Mouse (Mus musculus) MEL (cell line): ENCODE results near the gene Pde10a. TPM values are rescaled to one million over a fixed set of nuclear protein-coding genes. Genes with fewer than 3 reads are reported as not detected.

ENCODE experiments used
- DNase-seq: peaks from one replicate; pipeline ENCODE4 v3.0.0; 2011; ENCODE audit warnings: low read depth, low spot score
- H3K27ac ChIP-seq: 2 replicates; pipeline ENCODE4 v1.5.1; 2012; ENCODE audit warnings: low read depth, mild to moderate bottlenecking, control low read depth, low read length, moderate library complexity; ENCODE audit not compliant: control insufficient read depth
- H3K27me3 ChIP-seq, 2 experiments: fragments of 150-350 bp in 1 of 2; sonication (generic) in 1 of 2; 2 replicates each; pipeline ENCODE4 v1.6.1; 2012; ENCODE audit warnings: low read length in 2 of 2, mild to moderate bottlenecking in 2 of 2, improper control_type of control experiment in 1 of 2, moderate library complexity in 1 of 2; ENCODE audit not compliant: insufficient read depth in 2 of 2, control insufficient read depth in 1 of 2
- H3K36me3 ChIP-seq, 2 experiments: 2 replicates each; pipeline ENCODE4 v1.6.1; 2012 to 2014; ENCODE audit warnings: low read length in 2 of 2, improper control_type of control experiment in 1 of 2, inconsistent platforms in 1 of 2, mild to moderate bottlenecking in 1 of 2; ENCODE audit not compliant: insufficient read depth in 2 of 2, control insufficient read depth in 1 of 2
- H3K4me1 ChIP-seq, 2 experiments: fragments of 150-350 bp in 1 of 2; sonication (generic) in 1 of 2; 2 replicates each; pipeline ENCODE4 v1.6.1; 2012; ENCODE audit warnings: low read length in 2 of 2, improper control_type of control experiment in 1 of 2, mild to moderate bottlenecking in 1 of 2; ENCODE audit not compliant: insufficient read depth in 2 of 2, control insufficient read depth in 1 of 2
- H3K4me3 ChIP-seq, 2 experiments: fragments of 150-350 bp in 1 of 2; sonication (generic) in 1 of 2; 2 replicates each; pipeline ENCODE4 v1.5.1; 2012; ENCODE audit warnings: low read depth in 2 of 2, low read length in 2 of 2, mild to moderate bottlenecking in 2 of 2, moderate library complexity in 2 of 2, control low read depth in 1 of 2, improper control_type of control experiment in 1 of 2; ENCODE audit not compliant: control insufficient read depth in 1 of 2, insufficient read depth in 1 of 2
- H3K79me2 ChIP-seq: 2 replicates; pipeline ENCODE4 v1.6.1; 2012; ENCODE audit warnings: mild to moderate bottlenecking, low read length, moderate library complexity; ENCODE audit not compliant: control insufficient read depth, poor library complexity, insufficient read depth
- H3K9ac ChIP-seq: 2 replicates; pipeline ENCODE4 v1.6.1; 2012; ENCODE audit warnings: low read depth, mild to moderate bottlenecking, control low read depth, low read length, moderate library complexity; ENCODE audit not compliant: control insufficient read depth, poor library complexity, severe bottlenecking
- H3K9me3 ChIP-seq: fragments of 150-350 bp; sonication (generic); replicated peaks from 2 replicates; pipeline ENCODE4 v1.6.1; 2012; ENCODE audit warnings: mild to moderate bottlenecking, low read length, improper control_type of control experiment, moderate library complexity; ENCODE audit not compliant: insufficient read depth
- BHLHE40 ChIP-seq: IDR thresholded peaks from 2 replicates; pipeline ENCODE4 v1.6.1; 2012; ENCODE audit warnings: low read depth, mild to moderate bottlenecking, inconsistent platforms, low read length, improper control_type of control experiment, borderline replicate concordance
- EP300 ChIP-seq, 2 experiments: IDR thresholded peaks; 2 replicates each; pipeline ENCODE4 v1.6.1; 2011; ENCODE audit warnings: improper control_type of control experiment in 2 of 2, low read length in 2 of 2, low read depth in 1 of 2, mild to moderate bottlenecking in 1 of 2
- ETS1 ChIP-seq: IDR thresholded peaks from 2 replicates; pipeline ENCODE4 v1.6.1; 2012; ENCODE audit warnings: low read depth, mild to moderate bottlenecking, inconsistent platforms, low read length, improper control_type of control experiment, moderate library complexity
- GATA1 ChIP-seq: IDR thresholded peaks from 2 replicates; pipeline ENCODE4 v1.6.1; 2011; ENCODE audit warnings: low read depth, low read length, improper control_type of control experiment
- HCFC1 ChIP-seq: IDR thresholded peaks from 2 replicates; pipeline ENCODE4 v1.6.1; 2012; ENCODE audit warnings: low read depth, mild to moderate bottlenecking, inconsistent platforms, low read length, improper control_type of control experiment, moderate library complexity
- JUND ChIP-seq: IDR thresholded peaks from 2 replicates; pipeline ENCODE4 v1.6.1; 2011; ENCODE audit warnings: low read depth, mild to moderate bottlenecking, improper control_type of control experiment, low read length
- MAFK ChIP-seq: IDR thresholded peaks from 2 replicates; pipeline ENCODE4 v1.6.1; 2011; ENCODE audit warnings: low read depth, mild to moderate bottlenecking, low read length, improper control_type of control experiment, borderline replicate concordance
- MAX ChIP-seq: IDR thresholded peaks from 2 replicates; pipeline ENCODE4 v1.6.1; 2011; ENCODE audit warnings: low read length, improper control_type of control experiment
- MAZ ChIP-seq: IDR thresholded peaks from 2 replicates; pipeline ENCODE4 v1.6.1; 2012; ENCODE audit warnings: low read depth, mild to moderate bottlenecking, inconsistent platforms, low read length, improper control_type of control experiment
- MEF2A ChIP-seq: IDR thresholded peaks from 2 replicates; pipeline ENCODE4 v1.6.1; 2014; ENCODE audit warnings: low read depth, mild to moderate bottlenecking, inconsistent platforms, low read length, improper control_type of control experiment; ENCODE audit not compliant: poor library complexity, insufficient replicate concordance, severe bottlenecking; ENCODE audit errors: extremely low read depth
- MXI1 ChIP-seq: IDR thresholded peaks from 2 replicates; pipeline ENCODE4 v1.6.1; 2011; ENCODE audit warnings: mild to moderate bottlenecking, low read depth, low read length, improper control_type of control experiment
- POLR2A ChIP-seq, 2 experiments: IDR thresholded peaks; 2 replicates each; pipeline ENCODE4 v1.6.1; 2011 to 2012; ENCODE audit warnings: low read length in 2 of 2, mild to moderate bottlenecking in 2 of 2, control low read depth in 1 of 2, improper control_type of control experiment in 1 of 2, low read depth in 1 of 2, moderate library complexity in 1 of 2; ENCODE audit not compliant: control insufficient read depth in 1 of 2, insufficient read depth in 1 of 2, poor library complexity in 1 of 2
- POLR2AphosphoS2 ChIP-seq: IDR thresholded peaks from 2 replicates; pipeline ENCODE4 v1.6.1; 2011; ENCODE audit warnings: low read length, improper control_type of control experiment
- RAD21 ChIP-seq: IDR thresholded peaks from 2 replicates; pipeline ENCODE4 v1.6.1; 2011; ENCODE audit warnings: mild to moderate bottlenecking, low read depth, low read length, improper control_type of control experiment
- SIN3A ChIP-seq: IDR thresholded peaks from 2 replicates; pipeline ENCODE4 v1.6.1; 2012; ENCODE audit warnings: low read length, improper control_type of control experiment, inconsistent platforms
- SMC3 ChIP-seq: IDR thresholded peaks from 2 replicates; pipeline ENCODE4 v1.6.1; 2011; ENCODE audit warnings: low read depth, low read length, improper control_type of control experiment
- TBP ChIP-seq: IDR thresholded peaks from 2 replicates; pipeline ENCODE4 v1.8.0; 2011; ENCODE audit warnings: low read depth, low read length, improper control_type of control experiment
- TCF12 ChIP-seq: IDR thresholded peaks from 2 replicates; pipeline ENCODE4 v1.6.1; 2014; ENCODE audit warnings: low read depth, mild to moderate bottlenecking, inconsistent platforms, low read length, improper control_type of control experiment, moderate library complexity
- UBTF ChIP-seq: IDR thresholded peaks from 2 replicates; pipeline ENCODE4 v1.6.1; 2012; ENCODE audit warnings: low read depth, mild to moderate bottlenecking, inconsistent platforms, low read length, improper control_type of control experiment, moderate library complexity, borderline replicate concordance; ENCODE audit not compliant: insufficient read depth
- USF1 ChIP-seq: IDR thresholded peaks from 2 replicates; pipeline ENCODE4 v1.6.1; 2014; ENCODE audit warnings: low read depth, mild to moderate bottlenecking, inconsistent platforms, low read length, improper control_type of control experiment, moderate library complexity
- USF2 ChIP-seq, 2 experiments: IDR thresholded peaks; 2 replicates each; pipeline ENCODE4 v1.6.1; 2011 to 2012; ENCODE audit warnings: improper control_type of control experiment in 2 of 2, low read length in 2 of 2, borderline replicate concordance in 1 of 2, inconsistent platforms in 1 of 2, low read depth in 1 of 2, mild to moderate bottlenecking in 1 of 2; ENCODE audit not compliant: insufficient read depth in 1 of 2
- ZC3H11A ChIP-seq: IDR thresholded peaks from 2 replicates; pipeline ENCODE4 v1.6.1; 2012; ENCODE audit warnings: low read depth, mild to moderate bottlenecking, inconsistent platforms, low read length, improper control_type of control experiment
- ZMIZ1 ChIP-seq: IDR thresholded peaks from 2 replicates; pipeline ENCODE4 v1.6.1; 2012; ENCODE audit warnings: low read depth, mild to moderate bottlenecking, inconsistent platforms, low read length, improper control_type of control experiment, moderate library complexity
- ZNF384 ChIP-seq: IDR thresholded peaks from 2 replicates; pipeline ENCODE4 v1.6.1; 2012; ENCODE audit warnings: low read depth, mild to moderate bottlenecking, inconsistent platforms, low read length, improper control_type of control experiment
- polyA plus RNA-seq, 2 experiments: library from polyadenylated mRNA; stranded (reverse) in 1 of 2; unstranded in 1 of 2; fragments of >175 nt in 1 of 2; fragments of >200 nt in 1 of 2; gene quantifications; 2 replicates each; pipeline versions ENCODE4 v1.2.1 to v1.2.4; 2012; ENCODE audit warnings: low replicate concordance in 2 of 2, low read depth in 1 of 2; ENCODE audit not compliant: insufficient read length in 2 of 2, insufficient read depth in 1 of 2, missing spikeins in 1 of 2
- total RNA-seq: library from RNA; depleted of rRNA; stranded (reverse); fragments of 300-350 nt; gene quantifications from 2 replicates; pipeline ENCODE4 v1.2.3, GENCODE M21; 2012

The Pde10a gene
- total and polyA plus RNA-seq, 3 experiments, result 3.1 to 6.9 TPM; not detected in 1

DNA sequence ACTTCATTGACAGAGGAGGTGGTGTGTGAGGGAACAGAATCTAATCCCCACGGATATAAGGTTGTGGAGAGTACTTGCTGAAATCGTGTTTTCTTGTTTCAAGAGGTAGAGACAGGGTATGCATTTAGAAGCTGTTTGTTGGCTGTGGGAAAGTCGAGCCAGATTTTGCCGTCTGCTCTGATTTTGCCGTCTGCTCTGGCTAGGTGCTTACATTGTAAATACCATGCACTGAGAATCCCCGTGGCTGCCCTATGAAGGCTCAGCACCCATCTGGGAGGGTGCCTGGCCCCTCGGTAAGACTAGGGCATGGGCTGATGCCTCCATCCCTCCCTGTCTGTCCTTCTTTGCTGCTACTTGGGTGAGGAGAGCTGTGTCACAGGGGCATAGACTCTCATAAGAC is 298.4 kb downstream of the Pde10a start (continued):
- TF ChIP-seq ETS1, result no peak

DNA sequence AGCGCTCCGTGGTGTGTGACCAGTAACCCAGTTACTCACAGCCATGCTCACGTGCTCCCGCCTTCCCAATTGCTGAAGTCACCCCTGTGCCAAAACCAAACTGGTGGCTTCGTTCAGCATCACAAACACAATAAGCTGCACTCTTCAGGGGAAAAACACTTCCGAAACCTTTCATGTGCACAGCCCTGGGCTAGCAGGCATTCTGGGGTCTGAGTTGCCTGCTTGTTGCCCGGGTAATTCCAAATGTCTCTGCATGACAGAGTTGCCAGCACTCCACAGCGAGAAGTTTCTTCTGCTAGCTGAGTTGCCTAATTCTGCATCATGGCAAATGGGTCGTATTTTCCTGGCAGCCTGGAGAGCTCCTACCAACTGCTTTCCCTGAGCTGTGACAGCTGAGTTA is 302.0 kb downstream of the Pde10a start:
- TF ChIP-seq TCF12, result no peak
- no peak for TF ChIP-seq MAFK
- TF ChIP-seq SIN3A, result no peak
- TF ChIP-seq ZC3H11A, result no peak
- no peak for TF ChIP-seq MEF2A
- no peak for TF ChIP-seq BHLHE40
- TF ChIP-seq TBP, result no peak
- no peak for TF ChIP-seq POLR2A (IDR thresholded peaks at IDR 0.05; ENCODE audit: control insufficient read depth in 1 of 2, insufficient read depth in 1 of 2, low read depth in 1 of 2, low read length in 2 of 2, poor library complexity in 1 of 2)
- TF ChIP-seq MXI1, result no peak
- no peak for TF ChIP-seq ZNF384
- no peak for TF ChIP-seq ETS1
- no peaks in the 10 kb centered on the region for H3K79me2 ChIP-seq
- H3K9me3 ChIP-seq, result no peaks in the 10 kb centered on the region
- H3K9ac ChIP-seq, result no peak overlapping the region
- H3K27me3 ChIP-seq, result no peaks in the 10 kb centered on the region; a peak in 2 of 4 replicates
- H3K4me3 ChIP-seq, result no peak overlapping the region
- H3K36me3 ChIP-seq, result no peaks in the 10 kb centered on the region
- H3K27ac ChIP-seq, result no peak overlapping the region
- H3K4me1 ChIP-seq, result no peaks in the 10 kb centered on the region
- no peak for DNase-seq

DNA sequence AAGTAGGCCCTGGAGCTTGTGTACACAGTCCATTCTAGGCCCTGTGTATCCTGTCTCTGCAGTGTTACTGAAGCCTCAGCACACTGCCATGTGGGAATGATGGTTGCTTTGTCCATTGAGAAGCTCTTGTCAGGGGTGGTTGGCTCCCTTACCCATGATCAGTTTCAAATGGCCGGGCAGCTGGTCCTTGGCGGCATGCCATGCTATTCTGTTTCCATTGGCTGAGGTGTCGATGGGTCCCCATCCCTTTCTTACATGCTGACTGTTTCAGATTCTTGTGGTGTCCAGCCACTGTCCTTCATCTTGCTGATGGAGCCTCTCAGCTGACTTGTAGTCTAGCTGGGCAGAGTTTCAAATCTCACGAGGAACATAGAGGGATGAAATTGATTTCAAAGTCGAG is 305.8 kb downstream of the Pde10a start:
- H3K9me3 ChIP-seq, result no peaks in the 10 kb centered on the region
- H3K4me1 ChIP-seq, result no peaks in the 10 kb centered on the region
- no peaks in the 10 kb centered on the region for H3K36me3 ChIP-seq
- H3K27me3 ChIP-seq, result no peaks in the 10 kb centered on the region; a peak in 2 of 4 replicates
- no peaks in the 10 kb centered on the region for H3K79me2 ChIP-seq
- no peak overlapping the region for H3K4me3 ChIP-seq
- no peak for TF ChIP-seq ZMIZ1
- no peak for TF ChIP-seq UBTF
- TF ChIP-seq TCF12, result no peak
- TF ChIP-seq SIN3A, result no peak
- no peak for TF ChIP-seq MAFK
- TF ChIP-seq MAZ, result no peak
- no peak for TF ChIP-seq TBP
- TF ChIP-seq HCFC1, result no peak
- TF ChIP-seq MAX, result no peak
- no peak for TF ChIP-seq MEF2A
- TF ChIP-seq USF2 (IDR thresholded peaks at IDR 0.05; ENCODE audit: borderline replicate concordance in 1 of 2, insufficient read depth in 1 of 2, low read depth in 1 of 2, low read length in 2 of 2), result no peak
- no peak for TF ChIP-seq JUND
- no peak for TF ChIP-seq SMC3
- no peak for TF ChIP-seq GATA1
- TF ChIP-seq BHLHE40, result no peak
- TF ChIP-seq EP300 (IDR thresholded peaks at IDR 0.05; ENCODE audit: low read depth in 1 of 2, low read length in 2 of 2), result no peak
- TF ChIP-seq RAD21, result no peak
- no peak for TF ChIP-seq POLR2AphosphoS2
- TF ChIP-seq USF1, result no peak
- H3K9ac ChIP-seq, result no peak overlapping the region
- no peak for DNase-seq
- H3K27ac ChIP-seq, result no peak overlapping the region
